Mouse (Mus musculus): Measurements from ENCODE around the gene Olfr632.
"Not testable (repeated sequence)": the region's sequence is repeated elsewhere in the genome, so short reads cannot be mapped to it uniquely, and the experiment has no call there.

The Olfr632 gene

DNA sequence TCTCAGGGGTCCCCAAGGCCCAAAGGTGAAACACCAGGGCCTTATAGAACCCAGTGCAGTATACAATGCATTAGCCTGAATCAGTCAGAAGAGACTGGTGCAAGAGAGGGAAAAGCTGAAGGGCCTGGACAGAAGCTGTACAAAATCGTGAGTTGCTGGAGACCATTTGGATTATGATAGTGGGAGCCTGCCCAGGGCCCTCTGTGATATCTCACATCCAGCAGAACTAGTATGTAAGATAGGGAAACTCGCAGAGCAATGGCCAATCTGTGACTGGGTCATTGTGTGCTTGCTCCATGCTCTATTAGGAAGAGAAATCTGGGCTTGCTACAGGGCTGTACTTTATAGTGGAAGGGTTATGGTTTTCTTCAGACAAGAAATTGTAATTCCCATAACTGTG is at the start of gene Olfr632:
Gene Olfr632 (plus strand): TSS at position 84 of the 400 bp plus-strand sequence.
- no peak for DNase-seq

DNA sequence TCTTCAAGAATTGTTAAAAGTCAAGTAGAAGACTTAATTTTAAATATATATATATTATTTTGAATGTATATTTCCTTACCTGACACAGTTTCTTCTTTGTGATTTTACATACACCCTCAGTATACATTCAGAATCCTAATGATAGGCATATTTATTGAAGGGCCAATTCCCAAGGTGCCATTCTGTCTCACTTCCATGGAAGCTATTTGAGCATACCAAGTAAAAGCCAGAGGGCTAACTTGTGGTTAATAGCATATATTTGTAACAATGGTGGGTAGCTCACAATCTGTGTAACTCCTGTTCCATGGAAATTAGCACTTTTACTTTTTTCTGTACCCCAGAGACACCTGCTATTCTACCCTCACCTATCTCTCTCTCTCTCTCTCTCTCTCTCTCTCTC is 48.0 kb upstream of the Olfr632 start, which contains the start of gene Olfr66:
Gene Olfr66 (minus strand): TSS at position 101 of the 400 bp plus-strand sequence.
- no peak for DNase-seq

- DNase-seq = no peak
Observed at GRCm38 (mm10) chr7:103894385-103894784, 39.8 kb upstream of the Olfr632 start, which contains the start of gene Olfr64. TSS of gene Olfr64 (minus strand) at chr7:103894485.

- DNase-seq = no peak
Observed at GRCm38 (mm10) chr7:103903187-103903586, 31.0 kb upstream of the Olfr632 start, which contains the start of gene Olfr65. TSS of gene Olfr65 (plus strand) at chr7:103903487.

GRCm38 (mm10) chr7:103910047-103910446 is 24.1 kb upstream of the Olfr632 start:
- no peak for DNase-seq

- no peak for DNase-seq
Observed at GRCm38 (mm10) chr7:103912969-103913511, 21.1 kb upstream of the Olfr632 start.

GRCm38 (mm10) chr7:103915338-103915737 is 18.8 kb upstream of the Olfr632 start:
- no peak for DNase-seq

GRCm38 (mm10) chr7:103928525-103928924 is 5.6 kb upstream of the Olfr632 start, which contains the start of gene Olfr631:
TSS of gene Olfr631 (plus strand) at chr7:103928825.
- no peak for DNase-seq

DNA sequence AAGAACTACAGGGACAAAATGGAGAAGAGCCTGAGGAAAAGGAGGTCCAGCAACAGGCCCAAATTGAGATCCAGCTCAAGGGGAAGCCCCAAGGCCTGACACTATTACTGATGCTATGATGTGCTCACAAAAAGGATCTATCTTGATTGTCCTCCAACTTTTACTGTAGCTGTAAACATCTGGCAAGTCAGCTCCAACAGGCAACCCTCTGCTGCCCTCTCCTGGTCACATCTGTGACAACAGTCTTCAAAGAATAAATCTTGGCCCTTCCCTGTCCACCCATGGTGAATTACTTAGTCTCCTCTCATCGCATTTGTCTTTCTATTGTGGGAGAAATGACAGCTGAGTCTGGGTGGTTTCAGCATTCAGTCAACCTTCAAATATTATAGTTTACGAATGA is 8.6 kb downstream of the Olfr632 start:
- DNase-seq = peak in 1 of 2 experiments; percentile 6

DNA sequence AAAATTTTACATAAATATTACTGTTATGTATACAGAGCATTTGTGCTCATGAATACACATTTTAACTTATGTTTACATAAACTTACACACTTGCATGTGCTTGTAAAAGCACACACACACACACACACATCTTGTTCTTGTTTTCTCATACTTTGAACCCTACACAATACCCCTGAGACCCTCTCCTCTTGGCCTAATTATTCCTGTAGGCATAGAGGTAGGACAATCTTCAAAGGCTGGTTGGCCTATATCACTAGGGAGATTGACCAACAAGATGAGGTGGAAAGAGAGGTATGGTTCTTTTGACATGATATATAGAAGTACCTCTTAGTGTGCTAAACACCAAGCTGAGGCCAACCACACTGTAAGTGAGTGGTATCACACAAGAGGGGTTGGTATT is 10.0 kb downstream of the Olfr632 start, which contains the start of gene Olfr633:
Gene Olfr633 (plus strand): TSS at position 301 of the 400 bp plus-strand sequence.
- no peak for DNase-seq

DNA sequence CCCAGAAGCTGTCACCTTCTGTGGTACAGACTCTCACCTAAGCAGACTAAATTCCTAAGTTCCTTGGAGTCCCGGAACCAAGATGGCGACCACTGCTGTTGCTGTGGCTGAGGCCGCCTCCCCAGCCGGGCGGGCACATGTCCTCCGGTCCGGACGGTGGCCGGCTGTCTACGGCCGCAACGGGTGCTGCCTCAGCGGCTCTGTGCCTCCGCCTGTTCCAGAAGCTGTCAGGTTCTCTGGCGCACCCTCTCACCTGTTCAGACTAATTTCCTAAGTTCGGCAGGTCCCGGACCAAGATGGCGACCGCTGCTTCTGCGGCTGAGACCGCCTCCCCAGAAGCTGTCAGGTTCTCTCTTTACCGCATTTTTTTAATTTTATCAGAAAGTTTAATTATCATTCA is 32.7 kb downstream of the Olfr632 start:
- not testable (repeated sequence) for DNase-seq

GRCm38 (mm10) chr7:103970852-103971251 is 36.7 kb downstream of the Olfr632 start, which contains the start of gene Olfr635:
TSS of gene Olfr635 (plus strand) at chr7:103971152.
- no peak for DNase-seq

DNA sequence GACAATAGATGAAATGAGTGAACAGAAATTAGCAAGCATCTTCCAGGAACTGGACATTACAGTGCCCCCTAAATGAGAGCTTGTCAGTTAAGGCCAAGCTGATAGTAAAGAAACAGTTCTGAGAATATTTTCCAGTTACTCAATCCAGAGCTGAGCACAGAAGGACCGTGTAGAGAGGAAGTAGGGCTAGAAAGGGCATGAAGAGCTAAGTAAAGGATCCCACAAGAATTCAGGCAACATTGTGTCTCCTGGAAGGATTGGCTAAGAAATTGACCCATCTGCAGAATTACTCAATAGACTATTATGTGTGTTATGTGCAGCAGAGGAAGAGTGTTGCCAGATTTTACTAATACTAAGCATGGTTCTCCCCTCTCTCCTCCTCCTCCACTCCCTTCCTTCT is 37.6 kb downstream of the Olfr632 start:
- DNase-seq = no peak

All from lung, adult 18-20 months (tissue).